Mouse (Mus musculus) neural tube, embryonic 10.5 days (tissue): ENCODE measurements around the gene Lrch4.

Experiments
- DNase-seq: peaks from one replicate; pipeline ENCODE4 v3.0.0-alpha.2; 2017; ENCODE audit warnings: low spot score; ENCODE audit errors: extremely low spot score

The Lrch4 gene

GRCm38 (mm10) chr5:137628498-137629305 lies at the start of gene Lrch4, which contains the start of the genes Fbxo24 and Gm20605:
Gene Lrch4, plus strand, starts transcription at chr5:137629121.
Gene Fbxo24, minus strand, starts transcription at chr5:137629002.
Gene Gm20605, plus strand, starts transcription at chr5:137629175.
- peak; percentile 98 for DNase-seq

GRCm38 (mm10) chr5:137580246-137580645 lies 48.7 kb upstream of the Lrch4 start:
- no peak for DNase-seq

GRCm38 (mm10) chr5:137582702-137583101 lies 46.2 kb upstream of the Lrch4 start:
- DNase-seq, result no peak

GRCm38 (mm10) chr5:137583670-137584169 lies 45.2 kb upstream of the Lrch4 start:
- DNase-seq, result peak; percentile 44

GRCm38 (mm10) chr5:137584976-137585375 lies 43.9 kb upstream of the Lrch4 start:
- peak; percentile 52 for DNase-seq

GRCm38 (mm10) chr5:137590507-137590906 lies 38.4 kb upstream of the Lrch4 start:
- DNase-seq, result no peak

- DNase-seq, result no peak
Observed at GRCm38 (mm10) chr5:137595921-137596320, 33.0 kb upstream of the Lrch4 start.

GRCm38 (mm10) chr5:137596601-137597261 lies 32.2 kb upstream of the Lrch4 start:
- DNase-seq, result no peak

GRCm38 (mm10) chr5:137597625-137598024 lies 31.3 kb upstream of the Lrch4 start:
- no peak for DNase-seq

GRCm38 (mm10) chr5:137598100-137598826 lies 30.7 kb upstream of the Lrch4 start:
- DNase-seq, result no peak

GRCm38 (mm10) chr5:137599600-137599999 lies 29.3 kb upstream of the Lrch4 start:
- no peak for DNase-seq

- no peak for DNase-seq
Observed at GRCm38 (mm10) chr5:137600281-137600618, 28.7 kb upstream of the Lrch4 start.

- peak; percentile 97 for DNase-seq
Observed at GRCm38 (mm10) chr5:137600619-137601364, 28.1 kb upstream of the Lrch4 start, which contains the start of gene Mospd3. Gene Mospd3, minus strand, starts transcription at chr5:137601058.

GRCm38 (mm10) chr5:137601365-137601729 lies 27.6 kb upstream of the Lrch4 start:
- DNase-seq, result peak; percentile 48

GRCm38 (mm10) chr5:137607860-137608653 lies 20.9 kb upstream of the Lrch4 start:
- DNase-seq, result no peak

GRCm38 (mm10) chr5:137608654-137609190 lies 20.2 kb upstream of the Lrch4 start:
- no peak for DNase-seq

GRCm38 (mm10) chr5:137609292-137609691 lies 19.6 kb upstream of the Lrch4 start:
- DNase-seq, result no peak

- no peak for DNase-seq
Observed at GRCm38 (mm10) chr5:137610056-137610455, 18.9 kb upstream of the Lrch4 start.

- DNase-seq, result peak; percentile 85
Observed at GRCm38 (mm10) chr5:137610548-137611244, 18.2 kb upstream of the Lrch4 start.
